Mouse (Mus musculus) bone marrow macrophage, adult 2 months (primary cell): ENCODE measurements at regions not wholly inside any gene's neighbourhood (a gene's known extent, or its start where the extent isn't known, plus 50 kb on each side); places are given as distances from the start of the nearest gene placed in this dataset.

Experiments
- CTCF ChIP-seq: IDR thresholded peaks from 2 replicates; pipeline ENCODE4 v1.5.1; 2012; ENCODE audit warnings: low read depth, mild to moderate bottlenecking, low read length, moderate library complexity
- POLR2A ChIP-seq: IDR thresholded peaks from 2 replicates; pipeline ENCODE4 v1.6.1; 2012; ENCODE audit warnings: mild to moderate bottlenecking, low read depth, low read length, borderline replicate concordance

GRCm38 (mm10) chr13:42579471-42579870 lies 101.0 kb upstream of the Phactr1 start:
- no peak for TF ChIP-seq POLR2A
- no peak for TF ChIP-seq CTCF
